Mouse (Mus musculus) cerebellum, adult 2 months (tissue): ENCODE results near the gene Mynn. TPM values are rescaled to one million over a fixed set of nuclear protein-coding genes. Genes with fewer than 3 reads are reported as not detected.

ENCODE experiments used
- DNase-seq, 2 experiments: peaks; one replicate each; pipeline ENCODE4 v3.0.0; 2021
- H3K27ac ChIP-seq: fragments of 200-500 bp; 2 replicates; pipeline ENCODE4 v1.5.1; 2012; ENCODE audit warnings: low read length, control low read depth, inconsistent platforms; ENCODE audit not compliant: insufficient read depth
- H3K27me3 ChIP-seq: fragments of 200-500 bp; 2 replicates; pipeline ENCODE4 v1.6.1; 2012; ENCODE audit warnings: inconsistent platforms, mild to moderate bottlenecking, low read length, moderate library complexity; ENCODE audit not compliant: control insufficient read depth, insufficient read depth
- H3K4me1 ChIP-seq: fragments of 200-500 bp; 2 replicates; pipeline ENCODE4 v1.6.1; 2011; ENCODE audit warnings: low read length; ENCODE audit not compliant: control insufficient read depth, insufficient read depth
- H3K4me3 ChIP-seq: fragments of 200-500 bp; replicated peaks from 2 replicates; pipeline ENCODE3; 2011; ENCODE audit warnings: mild to moderate bottlenecking, low read depth, low read length, control low read depth; ENCODE audit not compliant: insufficient read depth
- CTCF ChIP-seq: fragments of 200-500 bp; IDR thresholded peaks from 2 replicates; pipeline ENCODE4 v1.5.1; 2011; ENCODE audit warnings: low read depth, mild to moderate bottlenecking, control low read depth, low read length, moderate library complexity, borderline replicate concordance; ENCODE audit not compliant: insufficient read depth
- POLR2A ChIP-seq: fragments of 200-500 bp; IDR thresholded peaks from 2 replicates; pipeline ENCODE4 v1.6.1; 2011; ENCODE audit warnings: low read length, control low read depth, borderline replicate concordance; ENCODE audit not compliant: insufficient read depth
- WGBS: fragments of 180-500 bp; shearing (Covaris S2); methylation state at CpG from one replicate; pipeline ENCODE4 v1.1.7; 2018; 5-methylcytosine and 5-hydroxymethylcytosine counted together
- polyA plus RNA-seq: library from polyadenylated mRNA; depleted of rRNA; stranded (reverse); fragments of >200 nt; gene quantifications from 2 replicates; pipeline ENCODE4 v1.2.3, GENCODE M21; 2012

Gene Mynn
- polyA plus RNA-seq, 1 experiment, result 21.6 TPM

DNA sequence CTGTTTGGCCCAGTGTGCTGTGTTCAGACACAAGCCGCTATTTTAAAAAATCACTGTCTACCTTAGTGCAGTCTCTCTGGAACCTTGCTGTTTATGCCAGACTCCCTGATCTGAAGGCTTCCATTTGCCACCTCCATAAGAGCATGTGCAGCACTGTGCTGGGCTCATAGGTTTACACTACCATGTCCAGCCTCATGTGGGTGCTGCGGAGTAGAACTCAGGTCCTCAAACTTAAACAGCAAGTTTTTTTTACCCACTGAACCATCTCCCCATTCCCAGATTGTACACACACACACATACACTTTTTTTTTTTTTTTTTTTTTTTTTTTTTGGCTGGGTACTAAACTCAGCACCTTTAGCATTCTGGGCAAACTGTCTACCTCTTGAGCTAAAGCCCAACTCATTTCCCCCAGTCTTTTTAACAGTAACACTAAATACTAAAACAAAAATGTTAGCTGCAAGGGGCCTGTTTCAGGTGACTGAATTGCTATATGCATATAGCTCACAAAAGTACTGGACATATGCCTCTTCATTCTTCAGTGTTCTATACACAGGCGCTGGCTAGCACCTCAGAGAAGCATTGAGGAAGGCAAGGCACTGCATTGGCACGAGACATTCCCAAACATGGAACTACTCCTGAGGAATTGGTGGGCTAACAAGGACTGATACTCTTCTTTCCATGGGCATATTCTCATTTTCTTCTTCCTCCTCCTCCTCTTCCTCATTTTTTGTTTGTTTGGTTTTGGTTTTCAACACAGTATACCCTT is 8.0 kb upstream of the Mynn start:
- no peak for DNase-seq
- H3K4me3 ChIP-seq, result no peak overlapping the region
- no peak for TF ChIP-seq POLR2A
- no peak for TF ChIP-seq CTCF
- no peaks in the 10 kb centered on the region for H3K27me3 ChIP-seq
- H3K27ac ChIP-seq, result no peak overlapping the region
- 77% methylated on average over 4 of the region's 4 CpGs for WGBS
- H3K4me1 ChIP-seq, result no peaks in the 10 kb centered on the region

DNA sequence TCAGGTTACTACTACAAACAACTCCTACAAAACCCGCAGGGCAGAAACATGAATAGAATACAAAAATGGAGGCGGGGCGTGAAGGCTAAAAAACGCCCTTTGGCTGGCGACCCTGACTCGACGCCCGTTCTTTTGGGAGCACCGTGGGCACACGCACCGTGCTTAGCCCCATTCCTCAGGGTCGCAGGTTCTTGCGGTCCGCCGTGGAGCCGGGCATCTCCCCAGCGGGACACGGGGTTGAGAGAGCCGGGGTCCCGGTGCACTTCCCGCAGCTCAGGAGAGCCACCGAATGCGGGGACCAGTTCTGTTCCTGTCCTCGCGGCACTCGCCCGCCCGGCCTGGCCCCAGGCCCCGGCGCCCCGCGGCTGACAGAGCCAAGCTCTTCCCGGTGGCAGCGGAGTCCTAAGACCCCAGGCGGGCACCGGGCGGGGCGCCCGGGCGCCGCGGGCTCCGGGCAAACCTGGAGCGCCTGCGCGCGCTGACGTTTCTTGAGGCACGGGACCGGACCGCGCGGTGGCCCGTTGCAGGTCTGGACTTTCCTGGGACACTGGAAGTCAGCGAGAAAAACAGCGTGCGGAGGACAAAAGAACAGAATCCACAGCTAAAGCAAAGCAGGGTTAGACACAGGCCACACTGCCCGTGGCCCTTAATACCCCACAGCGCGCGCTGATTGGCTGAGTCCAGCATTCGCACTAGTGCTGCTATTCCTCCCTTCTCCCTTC is 6.6 kb upstream of the Mynn start:
- H3K4me1 ChIP-seq, result no peaks in the 10 kb centered on the region
- DNase-seq, result peak; percentile 63 to 67
- peak overlapping the region; percentile 81 for H3K4me3 ChIP-seq
- TF ChIP-seq CTCF (no peak), POLR2A (peak; percentile 25; the same call in 1 of the 2 replicates)
- H3K27me3 ChIP-seq, result no peaks in the 10 kb centered on the region
- H3K27ac ChIP-seq, result peak overlapping the region; percentile 22
- WGBS, result under 1% methylated on average over 62 of the region's 62 CpGs

DNA sequence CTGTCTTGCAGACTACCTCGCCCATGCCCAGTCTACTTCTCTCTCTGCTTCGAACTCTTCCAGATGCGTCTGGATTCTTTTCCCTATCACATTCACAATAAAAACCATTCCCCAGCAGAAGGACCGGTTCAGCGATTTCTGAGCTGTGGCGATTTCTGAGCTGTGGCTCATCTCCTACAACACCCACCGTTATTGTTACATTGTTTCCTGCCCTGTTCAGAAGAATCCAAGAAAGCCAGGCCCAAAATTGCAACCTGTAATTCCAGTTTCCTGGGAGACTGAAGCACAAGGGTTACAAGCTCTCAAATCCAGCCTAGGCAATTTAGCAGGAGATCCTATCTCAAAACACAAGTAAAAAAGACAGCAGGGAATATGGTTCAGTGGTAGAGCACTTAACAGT is 4.6 kb upstream of the Mynn start:
- Histone ChIP-seq H3K4me1 (no peaks in the 10 kb centered on the region), H3K27me3 (no peaks in the 10 kb centered on the region), H3K27ac (no peak overlapping the region), H3K4me3 (no peak overlapping the region)
- WGBS, result 84% methylated on average over 7 of the region's 7 CpGs
- DNase-seq, result no peak
- TF ChIP-seq POLR2A (no peak), CTCF (no peak)

DNA sequence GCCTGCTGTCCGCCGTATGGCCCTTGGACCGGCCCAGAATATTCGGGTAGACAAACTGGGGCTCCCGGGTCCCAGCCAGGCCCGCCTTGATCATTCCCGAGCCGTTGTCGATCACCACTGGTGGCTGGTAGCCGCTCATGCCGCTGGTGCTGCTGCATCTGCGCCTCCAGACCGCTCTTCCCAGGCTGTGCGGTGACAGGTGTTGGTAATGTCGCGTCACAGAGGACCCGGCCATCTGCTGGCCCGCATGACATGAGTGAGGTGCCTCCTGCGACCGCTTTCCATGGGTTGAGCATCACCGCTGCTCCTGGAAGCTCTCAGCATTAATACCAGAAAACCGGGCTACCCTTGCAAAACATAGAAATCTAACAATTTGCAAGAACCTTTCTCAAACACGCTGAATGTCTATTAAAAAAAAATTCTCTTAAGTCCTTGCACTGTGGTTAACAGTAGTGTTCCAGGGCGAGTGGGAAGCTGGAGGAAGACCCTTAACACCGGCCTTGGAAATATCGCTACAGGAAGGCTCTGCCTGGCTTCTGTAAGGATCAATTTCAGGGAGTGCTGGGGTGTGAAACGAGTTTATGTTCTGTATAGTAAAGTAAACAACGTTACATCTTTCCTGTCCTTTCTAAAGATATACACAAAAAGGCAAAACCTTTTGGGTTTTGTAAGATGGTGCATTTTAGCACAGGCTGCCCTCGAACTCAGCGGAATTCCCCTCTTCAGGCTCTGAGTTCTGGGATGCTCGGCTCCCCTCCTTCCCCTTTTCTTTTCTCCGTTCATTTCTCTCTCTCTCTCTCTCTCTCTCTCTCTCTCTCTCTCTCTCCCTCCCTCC is 1.9 kb upstream of the Mynn start, which contains the start of gene Actrt3:
Actrt3 (minus strand) TSS at position 229 of the 835 bp plus-strand sequence.
- Histone ChIP-seq H3K27ac (peak within 1 kb of the TSS; percentile 90), H3K27me3 (no peaks in the 10 kb centered on the region), H3K4me1 (no peaks in the 10 kb centered on the region), H3K4me3 (peak within 1 kb of the TSS; percentile 98)
- TF ChIP-seq POLR2A (peak; percentile 57), CTCF (no peak)
- 2% methylated on average over 32 of the region's 32 CpGs for WGBS
- DNase-seq, result peak; percentile 84

DNA sequence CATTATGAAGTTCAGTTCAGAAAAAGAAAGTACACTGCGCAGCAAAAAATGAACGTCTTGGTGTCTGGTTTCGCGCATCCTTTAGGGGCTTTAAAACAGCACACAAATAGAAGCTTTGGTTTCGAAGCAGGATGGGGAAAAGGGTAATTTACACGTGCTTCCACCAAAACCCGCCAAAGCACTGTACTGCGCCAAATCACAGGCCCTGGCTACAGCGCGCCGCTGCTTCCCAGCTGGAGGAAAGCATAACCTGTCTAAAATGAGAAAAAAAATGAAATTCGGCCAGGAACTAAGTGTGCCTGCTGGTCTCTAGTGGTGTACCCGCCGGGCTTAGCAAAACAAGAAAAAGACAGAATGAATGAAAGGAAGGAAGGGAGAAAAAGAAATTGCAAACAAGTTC is 1.1 kb upstream of the Mynn start:
- no peaks in the 10 kb centered on the region for H3K27me3 ChIP-seq
- no peaks in the 10 kb centered on the region for H3K4me1 ChIP-seq
- under 1% methylated on average over 14 of the region's 14 CpGs for WGBS
- TF ChIP-seq POLR2A (0 out of 2 replicates have a peak, but pooled peaks have one; percentile 18), CTCF (no peak)
- H3K4me3 ChIP-seq, result peak overlapping the region; percentile 98
- H3K27ac ChIP-seq, result peak overlapping the region; percentile 90
- DNase-seq, result peak; percentile 69 to 70

DNA sequence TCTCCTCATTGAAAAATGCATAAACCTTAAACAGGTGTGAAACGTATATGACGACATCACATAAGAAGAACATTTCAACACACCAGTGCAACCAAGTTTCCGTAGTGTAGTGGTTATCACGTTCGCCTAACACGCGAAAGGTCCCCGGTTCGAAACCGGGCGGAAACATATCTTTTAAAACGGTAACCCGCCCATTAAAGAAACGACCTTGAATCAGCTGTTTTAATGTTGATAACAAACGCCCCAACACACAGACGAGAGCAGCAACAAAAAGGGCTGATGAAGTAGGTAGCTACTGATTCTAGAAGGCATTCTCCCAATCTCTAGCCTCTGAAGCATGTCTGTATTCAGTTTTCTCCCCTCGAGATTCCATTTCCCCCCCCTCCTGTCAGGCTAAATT is 690 bp upstream of the Mynn start:
- TF ChIP-seq POLR2A (no peak), CTCF (no peak)
- Histone ChIP-seq H3K4me3 (peak overlapping the region; percentile 98), H3K4me1 (no peaks in the 10 kb centered on the region), H3K27me3 (no peaks in the 10 kb centered on the region), H3K27ac (no peak overlapping the region; the same call in 1 of the 2 replicates)
- peak; percentile 87 to 91 for DNase-seq
- under 1% methylated on average over 17 of the region's 17 CpGs for WGBS

DNA sequence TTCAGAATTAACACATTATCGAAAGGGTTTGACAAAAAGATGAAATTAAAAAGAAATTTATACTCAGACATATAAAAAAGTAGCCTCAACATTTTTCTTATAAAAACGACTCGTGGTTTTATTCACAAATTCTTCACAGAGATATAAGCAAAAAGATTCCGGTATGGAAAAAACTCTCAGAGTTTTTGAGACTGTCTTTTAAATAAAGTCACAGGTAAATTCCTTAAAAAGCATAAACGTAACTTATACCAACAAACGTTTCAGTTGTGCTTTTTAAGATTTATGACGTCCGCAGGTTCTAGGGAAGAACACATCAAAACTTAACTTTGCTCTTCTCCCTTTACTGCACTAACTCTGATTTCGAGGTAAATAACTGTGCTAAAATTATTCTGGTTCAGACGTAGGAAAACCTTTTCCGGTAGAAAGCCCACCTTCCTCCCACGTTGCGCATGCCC is 228 bp upstream of the Mynn start:
- no peak for DNase-seq
- Histone ChIP-seq H3K27ac (peak overlapping the region; percentile 90; the same call in 1 of the 2 replicates), H3K4me3 (peak overlapping the region; percentile 98), H3K27me3 (no peaks in the 10 kb centered on the region), H3K4me1 (no peaks in the 10 kb centered on the region)
- under 1% methylated on average over 13 of the region's 13 CpGs for WGBS
- TF ChIP-seq POLR2A, result no peak
- no peak for TF ChIP-seq CTCF
